Mouse (Mus musculus): ENCODE results near the gene Fcho2.

DNA sequence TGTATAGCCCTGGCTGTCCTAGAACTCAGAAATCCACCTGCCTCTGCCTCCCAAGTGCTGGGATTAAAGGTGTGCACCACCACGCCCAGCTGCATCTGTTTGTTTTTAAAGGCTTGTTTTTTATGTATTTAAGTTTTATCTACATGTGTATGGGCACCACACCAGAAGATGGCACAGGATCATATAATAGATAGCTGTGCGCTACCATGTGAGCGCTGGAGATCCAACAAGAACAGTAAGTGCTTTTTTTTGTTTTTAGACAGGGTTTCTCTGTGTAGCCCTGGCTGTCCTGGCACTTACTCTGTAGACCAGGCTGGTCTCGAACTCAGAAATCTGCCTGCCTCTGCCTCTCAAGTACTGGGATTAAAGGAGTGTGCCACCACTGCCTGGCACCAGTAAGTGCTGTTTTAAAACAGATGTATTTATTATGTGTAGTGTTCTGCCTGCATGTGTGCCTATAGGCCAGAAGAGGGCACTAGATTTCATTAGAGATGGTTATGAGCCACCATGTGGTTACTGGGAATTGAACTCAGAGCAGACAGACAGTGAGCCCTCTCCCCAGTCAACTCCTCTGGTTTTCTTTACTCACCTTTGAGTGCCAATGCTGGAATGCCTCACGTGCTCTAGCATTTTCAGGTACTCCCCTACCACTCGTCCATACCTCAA is 21.3 kb upstream of the Fcho2 start:
- TF ChIP-seq CTCF (IDR thresholded peaks at IDR 0.05; ENCODE audit: low read depth, low read length): no peak
- TF ChIP-seq POLR2A (IDR thresholded peaks at IDR 0.05; ENCODE audit: extremely low read depth, insufficient read depth, low read length): no peak

All from liver, adult 2 months (tissue).